Mouse (Mus musculus) kidney, postnatal 0 days (tissue): Measurements from ENCODE around the gene Rps6kb1. TPM values are rescaled to one million over a fixed set of nuclear protein-coding genes. Genes with fewer than 3 reads are reported as not detected.

Source experiments
- ATAC-seq: fragments of 200-750 bp; cut with Nextera tagmentation; replicated peaks from 2 replicates; pipeline ENCODE4 v1.8.0; 2017; ENCODE audit warnings: low read depth, moderate number of reproducible peaks, moderate TSS enrichment, moderate library complexity; ENCODE audit not compliant: low FRiP score
- DNase-seq: peaks from one replicate; pipeline ENCODE4 v3.0.0-alpha.2; 2016; ENCODE audit warnings: low spot score
- H3K27ac ChIP-seq: fragments of 300-500 bp; sonication (generic); 2 replicates; pipeline ENCODE4 v1.5.1; 2014; ENCODE audit warnings: mild to moderate bottlenecking
- H3K27me3 ChIP-seq: fragments of 300-500 bp; sonication (generic); 2 replicates; pipeline ENCODE4 v1.6.1; 2014; ENCODE audit warnings: low read length, mixed read lengths; ENCODE audit not compliant: insufficient read depth
- H3K36me3 ChIP-seq: fragments of 300-500 bp; sonication (generic); 2 replicates; pipeline ENCODE4 v1.6.1; 2014; ENCODE audit warnings: low read length, mixed read lengths; ENCODE audit not compliant: insufficient read depth
- H3K4me1 ChIP-seq: fragments of 300-500 bp; sonication (generic); replicated peaks from 2 replicates; pipeline ENCODE4 v1.6.1; 2014; ENCODE audit warnings: antibody characterized with exemption, low read length, mixed read lengths; ENCODE audit not compliant: insufficient read depth
- H3K4me2 ChIP-seq: fragments of 300-500 bp; sonication (generic); 2 replicates; pipeline ENCODE4 v1.6.1; 2014; ENCODE audit warnings: mild to moderate bottlenecking, low read length, moderate library complexity, mixed read lengths
- H3K4me3 ChIP-seq: fragments of 300-500 bp; sonication (generic); replicated peaks from 2 replicates; pipeline ENCODE4 v1.5.1; 2014; ENCODE audit warnings: low read depth, low read length
- H3K9ac ChIP-seq: fragments of 300-500 bp; sonication (generic); 2 replicates; pipeline ENCODE4 v1.6.1; 2014; ENCODE audit warnings: low read depth, low read length
- H3K9me3 ChIP-seq: fragments of 300-500 bp; sonication (generic); replicated peaks from 2 replicates; pipeline ENCODE4 v1.6.1; 2016; ENCODE audit warnings: low read length, inconsistent platforms, mixed read lengths
- CTCF ChIP-seq: IDR thresholded peaks from 2 replicates; pipeline ENCODE4 v1.5.1; 2016; ENCODE audit warnings: antibody characterized with exemption, low read depth, mild to moderate bottlenecking, moderate library complexity
- WGBS: fragments of 180-500 bp; shearing (Covaris S2); extraction: QIAGEN DNeasy Blood & Tissue Kit; methylation state at CpG from one replicate; pipeline ENCODE4 v1.1.7; 2014; 5-methylcytosine and 5-hydroxymethylcytosine counted together
- polyA plus RNA-seq: library from polyadenylated mRNA; unstranded; fragments of >200 nt; fragmentation: Nextera tagmentation; extraction: Ambion mirVana; gene quantifications from 2 replicates; pipeline ENCODE4 v1.2.1, GENCODE M21; 2015

The Rps6kb1 gene
- polyA plus RNA-seq, 1 experiment from 2014 or later: 50.8 TPM

- Histone ChIP-seq H3K4me1 (no peaks in the 10 kb centered on the region), H3K27ac (peak overlapping the region; percentile 43), H3K36me3 (no peaks in the 10 kb centered on the region), H3K4me3 (no peak overlapping the region), H3K27me3 (no peaks in the 10 kb centered on the region), H3K9me3 (no peaks in the 10 kb centered on the region), H3K9ac (no peak overlapping the region), H3K4me2 (peak overlapping the region; percentile 0; the same call in 1 of the 2 replicates)
- TF ChIP-seq CTCF: no peak
- ATAC-seq (peak; percentile 62), DNase-seq (peak; percentile 94)
- WGBS: 37% methylated on average over 15 of the region's 15 CpGs
Observed at GRCm38 (mm10) chr11:86571047-86571855, 26.6 kb upstream of the Rps6kb1 start.

- no peak overlapping the region for H3K4me2 ChIP-seq
- no peaks in the 10 kb centered on the region for H3K9me3 ChIP-seq
- 29% methylated on average over 9 of the region's 9 CpGs for WGBS
- DNase-seq (peak; percentile 63), ATAC-seq (no peak)
- no peak overlapping the region for H3K9ac ChIP-seq
- H3K27ac ChIP-seq: no peak overlapping the region
- H3K4me3 ChIP-seq: no peak overlapping the region
- H3K27me3 ChIP-seq: no peaks in the 10 kb centered on the region
- TF ChIP-seq CTCF: no peak
- no peaks in the 10 kb centered on the region for H3K4me1 ChIP-seq
- no peaks in the 10 kb centered on the region for H3K36me3 ChIP-seq
Observed at GRCm38 (mm10) chr11:86570261-86570746, 25.7 kb upstream of the Rps6kb1 start.

- H3K9ac ChIP-seq: no peak overlapping the region
- H3K27me3 ChIP-seq: no peaks in the 10 kb centered on the region
- no peak overlapping the region for H3K4me2 ChIP-seq
- ATAC-seq: peak; percentile 35; the same call in 1 of the 2 replicates
- DNase-seq: peak; percentile 89
- WGBS: 65% methylated on average over 3 of the region's 3 CpGs
- TF ChIP-seq CTCF: peak; percentile 85
- H3K36me3 ChIP-seq: no peaks in the 10 kb centered on the region
- H3K27ac ChIP-seq: no peak overlapping the region
- H3K4me1 ChIP-seq: no peaks in the 10 kb centered on the region
- no peaks in the 10 kb centered on the region for H3K9me3 ChIP-seq
- no peak overlapping the region for H3K4me3 ChIP-seq
Observed at GRCm38 (mm10) chr11:86568425-86568824, 23.8 kb upstream of the Rps6kb1 start.

GRCm38 (mm10) chr11:86558258-86558657 lies 13.7 kb upstream of the Rps6kb1 start:
- no peak overlapping the region for H3K4me2 ChIP-seq
- H3K4me1 ChIP-seq: no peaks in the 10 kb centered on the region
- peaks cover 15% of the 10 kb centered on the region; the same call in 1 of the 2 replicates for H3K36me3 ChIP-seq
- no peak for TF ChIP-seq CTCF
- WGBS: 72% methylated on average over 4 of the region's 4 CpGs
- H3K27me3 ChIP-seq: no peaks in the 10 kb centered on the region
- DNase-seq (no peak), ATAC-seq (no peak)
- H3K9me3 ChIP-seq: no peaks in the 10 kb centered on the region
- no peak overlapping the region for H3K27ac ChIP-seq
- no peak overlapping the region for H3K4me3 ChIP-seq
- no peak overlapping the region for H3K9ac ChIP-seq

GRCm38 (mm10) chr11:86553525-86553924 lies 8.9 kb upstream of the Rps6kb1 start:
- Histone ChIP-seq H3K4me2 (no peak overlapping the region), H3K9me3 (no peaks in the 10 kb centered on the region), H3K36me3 (0 out of 2 replicates have a peak, but pooled peaks cover 7% of the 10 kb centered on the region), H3K27ac (no peak overlapping the region), H3K9ac (no peak overlapping the region), H3K27me3 (no peaks in the 10 kb centered on the region), H3K4me3 (no peak overlapping the region), H3K4me1 (no peaks in the 10 kb centered on the region)
- no peak for TF ChIP-seq CTCF
- no peak for ATAC-seq
- no peak for DNase-seq
- 93% methylated on average over 6 of the region's 6 CpGs for WGBS

GRCm38 (mm10) chr11:86547412-86547811 lies 2.8 kb upstream of the Rps6kb1 start:
- H3K4me1 ChIP-seq: 0 out of 2 replicates have a peak, but pooled peaks cover 3% of the 10 kb centered on the region
- no peak overlapping the region for H3K9ac ChIP-seq
- H3K4me3 ChIP-seq: no peak overlapping the region
- no peak overlapping the region for H3K4me2 ChIP-seq
- no peak for DNase-seq
- 100% methylated on average over 1 of the region's 1 CpGs for WGBS
- no peaks in the 10 kb centered on the region for H3K36me3 ChIP-seq
- no peak for TF ChIP-seq CTCF
- no peaks in the 10 kb centered on the region for H3K9me3 ChIP-seq
- no peak overlapping the region for H3K27ac ChIP-seq
- no peaks in the 10 kb centered on the region for H3K27me3 ChIP-seq
- no peak for ATAC-seq
